Mouse (Mus musculus) hindbrain, embryonic 12.5 days (tissue): ENCODE results near the gene Myoc. TPM values are rescaled to one million over a fixed set of nuclear protein-coding genes. Genes with fewer than 3 reads are reported as not detected.

Experiments
- ATAC-seq: fragments of 200-750 bp; cut with Nextera tagmentation; 2 replicates; pipeline ENCODE4 v1.8.0; 2017; ENCODE audit warnings: moderate TSS enrichment; ENCODE audit not compliant: low FRiP score
- H3K27ac ChIP-seq: fragments of 300-500 bp; sonication (generic); 2 replicates; pipeline ENCODE4 v1.5.1; 2016; ENCODE audit warnings: mild to moderate bottlenecking
- H3K27me3 ChIP-seq: fragments of 300-500 bp; sonication (generic); 2 replicates; pipeline ENCODE4 v1.6.1; 2016; ENCODE audit warnings: mild to moderate bottlenecking
- H3K36me3 ChIP-seq: fragments of 300-500 bp; sonication (generic); 2 replicates; pipeline ENCODE4 v1.6.1; 2016; ENCODE audit warnings: mild to moderate bottlenecking
- H3K4me1 ChIP-seq: fragments of 300-500 bp; sonication (generic); 2 replicates; pipeline ENCODE4 v1.6.1; 2016
- H3K4me2 ChIP-seq: fragments of 300-500 bp; sonication (generic); replicated peaks from 2 replicates; pipeline ENCODE4 v1.6.1; 2016; ENCODE audit warnings: mild to moderate bottlenecking
- H3K4me3 ChIP-seq: fragments of 300-500 bp; sonication (generic); 2 replicates; pipeline ENCODE4 v1.5.1; 2016; ENCODE audit warnings: mild to moderate bottlenecking
- H3K9ac ChIP-seq: fragments of 300-500 bp; sonication (generic); 2 replicates; pipeline ENCODE4 v1.6.1; 2016; ENCODE audit warnings: mild to moderate bottlenecking, moderate library complexity
- H3K9me3 ChIP-seq: fragments of 300-500 bp; sonication (generic); replicated peaks from 2 replicates; pipeline ENCODE4 v1.6.1; 2016; ENCODE audit warnings: mild to moderate bottlenecking
- WGBS: fragments of 180-500 bp; shearing (Covaris S2); methylation state at CpG from one replicate; pipeline ENCODE4 v1.1.7; 2016; 5-methylcytosine and 5-hydroxymethylcytosine counted together
- microRNA-seq: library from miRNA; unstranded; fragments of <30 nt; microRNA quantifications from one replicate; pipeline ENCODE4, GENCODE M21; 2017
- polyA plus RNA-seq: library from polyadenylated mRNA; unstranded; fragments of >200 nt; fragmentation: Nextera tagmentation; extraction: Ambion mirVana; gene quantifications from 2 replicates; pipeline ENCODE4 v1.2.1, GENCODE M21; 2016

Gene Myoc
- polyA plus RNA-seq, 1 experiment from 2014 or later = not detected

DNA sequence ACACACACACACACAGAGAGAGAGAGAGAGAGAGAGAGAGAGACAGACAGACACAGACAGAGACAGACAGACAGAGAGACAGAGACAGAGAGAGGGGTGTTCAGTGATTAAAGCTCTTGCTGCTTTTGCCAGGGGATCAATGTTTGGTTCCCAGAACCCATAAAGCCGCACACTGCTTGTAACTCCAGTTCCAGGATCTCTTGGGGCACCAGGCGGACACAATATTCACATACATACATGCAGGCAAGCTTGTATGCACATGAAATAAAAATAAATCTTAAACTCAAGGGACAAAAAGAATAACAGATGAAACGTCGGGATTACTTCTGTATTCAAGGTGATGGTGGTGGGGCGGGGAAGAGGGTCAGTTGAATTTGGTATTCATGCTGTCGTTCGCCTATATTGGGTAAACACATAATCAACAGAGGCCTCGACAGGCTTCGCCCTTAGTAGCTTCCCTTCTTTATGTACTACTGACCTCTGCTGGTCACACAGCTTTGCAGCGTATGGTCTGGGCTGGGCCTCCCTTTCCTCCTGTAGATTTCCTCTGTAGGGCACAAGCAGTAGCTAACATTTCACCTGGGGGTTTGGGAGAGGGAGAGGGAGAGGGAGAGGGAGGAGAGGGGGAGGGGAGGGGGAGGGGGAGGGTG, 26.0 kb downstream of the Myoc start:
- H3K9ac ChIP-seq = peak overlapping the region; percentile 33; the same call in 1 of the 2 replicates
- peak overlapping the region; percentile 46 for H3K4me2 ChIP-seq
- no peak overlapping the region for H3K27ac ChIP-seq
- no peaks in the 10 kb centered on the region for H3K9me3 ChIP-seq
- peaks cover 8% of the 10 kb centered on the region for H3K4me1 ChIP-seq
- no peaks in the 10 kb centered on the region for H3K27me3 ChIP-seq
- peak overlapping the region; percentile 15 for H3K4me3 ChIP-seq
- 14% methylated on average over 10 of the region's 10 CpGs for WGBS
- 0 out of 2 replicates have a peak, but pooled peaks cover 2% of the 10 kb centered on the region for H3K36me3 ChIP-seq
- ATAC-seq = peak; percentile 97

GRCm38 (mm10) chr1:162665486-162666174, 26.7 kb downstream of the Myoc start:
- H3K4me1 ChIP-seq = peaks cover 8% of the 10 kb centered on the region
- WGBS = 6% methylated on average over 11 of the region's 11 CpGs

DNA sequence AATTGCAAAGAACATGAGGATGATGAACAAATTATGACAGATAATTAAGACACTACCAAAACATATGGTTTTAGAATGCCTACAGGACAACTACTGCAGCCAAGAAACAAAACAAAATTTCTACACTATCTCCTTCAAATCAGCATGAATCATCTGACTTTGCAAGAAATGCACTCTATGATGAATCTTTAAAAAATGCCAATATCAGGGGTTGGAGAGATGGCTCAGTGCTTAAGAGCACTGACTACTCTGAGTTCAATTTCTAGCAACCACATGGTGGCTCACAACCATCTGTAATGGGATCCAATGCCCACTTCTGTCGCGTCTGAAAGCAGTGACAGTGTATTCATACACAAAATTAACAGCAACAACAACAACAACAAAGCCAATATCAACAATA, 54.8 kb downstream of the Myoc start:
- no peak overlapping the region for H3K9ac ChIP-seq
- no peaks in the 10 kb centered on the region for H3K9me3 ChIP-seq
- H3K27ac ChIP-seq = no peak overlapping the region
- no peak for ATAC-seq
- no peaks in the 10 kb centered on the region for H3K27me3 ChIP-seq
- 92% methylated on average over 2 of the region's 2 CpGs for WGBS
- no peak overlapping the region for H3K4me3 ChIP-seq
- H3K4me2 ChIP-seq = no peak overlapping the region
- H3K36me3 ChIP-seq = peaks cover 72% of the 10 kb centered on the region
- no peaks in the 10 kb centered on the region for H3K4me1 ChIP-seq

More at GRCm38 (mm10) chr1:162665486-162666174, 26.7 kb downstream of the Myoc start:
- Histone ChIP-seq H3K4me3 (peak overlapping the region; percentile 15), H3K36me3 (0 out of 2 replicates have a peak, but pooled peaks cover 8% of the 10 kb centered on the region), H3K9me3 (no peaks in the 10 kb centered on the region), H3K27ac (no peak overlapping the region), H3K4me2 (peak overlapping the region; percentile 46), H3K9ac (peak overlapping the region; percentile 33; the same call in 1 of the 2 replicates), H3K27me3 (no peaks in the 10 kb centered on the region)
- peak; percentile 81 for ATAC-seq

- H3K9ac ChIP-seq = no peak overlapping the region
- 97% methylated on average over 6 of the region's 6 CpGs for WGBS
- H3K27ac ChIP-seq = no peak overlapping the region
- no peak for ATAC-seq
- no peaks in the 10 kb centered on the region for H3K9me3 ChIP-seq
- H3K27me3 ChIP-seq = no peaks in the 10 kb centered on the region
- no peak overlapping the region for H3K4me2 ChIP-seq
- H3K4me3 ChIP-seq = no peak overlapping the region
- peaks cover 63% of the 10 kb centered on the region for H3K36me3 ChIP-seq
- no peaks in the 10 kb centered on the region for H3K4me1 ChIP-seq
These were observed 58.9 kb downstream of the Myoc start for GRCm38 (mm10) chr1:162697866-162698265.

Small RNA genes within 50 kb of the gene (microRNA-seq; reads per million reads assigned to microRNA genes)
- gene Gm27616 = not detected

Other genes starting within 250 kb of the Myoc start
- gene Dnm3, start 161.1 kb upstream of the Myoc start, polyA plus RNA-seq = 25.7 and 28.5 TPM in 2 replicates
- gene Mettl13, start 90.6 kb upstream of the Myoc start, polyA plus RNA-seq = 21.9 and 23.6 TPM in 2 replicates
- gene Vamp4, start 68.6 kb upstream of the Myoc start, polyA plus RNA-seq = 68.4 and 74.9 TPM in 2 replicates
- gene Myocos, start 19.1 kb downstream of the Myoc start, polyA plus RNA-seq = not detected in 2 replicates
- gene Prrc2c, start 101.4 kb downstream of the Myoc start, polyA plus RNA-seq = 163 and 180 TPM in 2 replicates
- 0.46 and 0.52 TPM in 2 replicates for gene Fmo4, start 174.8 kb downstream of the Myoc start, polyA plus RNA-seq
- 28.3 and 34.9 TPM in 2 replicates for gene Fmo1, start 227.5 kb downstream of the Myoc start, polyA plus RNA-seq